Mouse (Mus musculus) heart, postnatal 0 days (tissue): ENCODE measurements at regions not wholly inside any gene's neighbourhood (a gene's known extent, or its start where the extent isn't known, plus 50 kb on each side); places are given as distances from the start of the nearest gene placed in this dataset.

Experiments
- CTCF ChIP-seq: IDR thresholded peaks from 2 replicates; pipeline ENCODE4 v1.5.1; 2016; ENCODE audit warnings: antibody characterized with exemption, control low read depth, low read depth
- EP300 ChIP-seq: IDR thresholded peaks from 2 replicates; pipeline ENCODE4 v1.6.1; 2016; ENCODE audit warnings: antibody characterized with exemption, low read depth

DNA sequence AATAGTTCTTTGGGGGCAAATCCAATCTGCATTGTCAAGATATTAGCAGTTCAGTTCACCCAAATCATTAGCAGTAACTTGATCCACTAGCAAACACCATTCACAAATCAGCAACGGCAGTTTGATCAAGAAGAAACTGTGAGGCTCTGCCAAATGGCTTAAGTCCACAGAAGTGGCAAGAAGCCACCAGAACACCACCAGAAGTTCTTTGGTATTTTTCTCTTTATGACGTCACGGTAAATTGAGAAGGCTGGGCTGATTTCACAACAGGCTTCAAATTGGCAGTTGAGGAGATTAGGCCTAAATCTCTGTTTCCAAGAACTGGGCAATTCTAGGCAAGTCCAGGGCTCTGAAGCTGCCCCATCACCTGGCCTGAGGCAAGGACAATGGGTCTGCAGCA, 98.6 kb upstream of the 4930535I16Rik start:
- no peak for TF ChIP-seq CTCF
- TF ChIP-seq EP300: no peak
